Mouse (Mus musculus): Measurements from ENCODE around the gene Lcn5. TPM values are rescaled to one million over a fixed set of nuclear protein-coding genes. Genes with fewer than 3 reads are reported as not detected.

Lcn5 gene
- polyA plus RNA-seq, 1 experiment from 2014 or later, result not detected

Other genes with a start within 250 kb of the Lcn5 start
- gene Fut7, start 234.7 kb upstream of the Lcn5 start, polyA plus RNA-seq (2015; fragmentation: Nextera tagmentation; extraction: Ambion mirVana), result 0.08 TPM in 1 of 2 replicates, not detected in the other
- gene Abca2, start 229.2 kb upstream of the Lcn5 start, polyA plus RNA-seq (2015; fragmentation: Nextera tagmentation; extraction: Ambion mirVana), result 5.7 and 8.2 TPM in 2 replicates
- 2.4 and 3.2 TPM in 2 replicates for gene Clic3, start 201.1 kb upstream of the Lcn5 start, polyA plus RNA-seq (2015; fragmentation: Nextera tagmentation; extraction: Ambion mirVana)
- 62.0 and 65.9 TPM in 2 replicates for gene Paxx, start 196.9 kb upstream of the Lcn5 start, polyA plus RNA-seq (2015; fragmentation: Nextera tagmentation; extraction: Ambion mirVana)
- 7.6 and 9.7 TPM in 2 replicates for gene Ptgds, start 187.9 kb upstream of the Lcn5 start, polyA plus RNA-seq (2015; fragmentation: Nextera tagmentation; extraction: Ambion mirVana)
- gene Lcn12, start 164.0 kb upstream of the Lcn5 start, polyA plus RNA-seq (2015; fragmentation: Nextera tagmentation; extraction: Ambion mirVana), result not detected in 2 replicates
- 97.9 and 103 TPM in 2 replicates for gene Fbxw5, start 157.2 kb upstream of the Lcn5 start, polyA plus RNA-seq (2015; fragmentation: Nextera tagmentation; extraction: Ambion mirVana)
- 4.2 and 5.2 TPM in 2 replicates for gene C8g, start 156.2 kb upstream of the Lcn5 start, polyA plus RNA-seq (2015; fragmentation: Nextera tagmentation; extraction: Ambion mirVana)
- gene Traf2, start 111.0 kb upstream of the Lcn5 start, polyA plus RNA-seq (2015; fragmentation: Nextera tagmentation; extraction: Ambion mirVana), result 30.9 and 33.3 TPM in 2 replicates
- gene Edf1, start 100.1 kb upstream of the Lcn5 start, polyA plus RNA-seq (2015; fragmentation: Nextera tagmentation; extraction: Ambion mirVana), result 383 and 401 TPM in 2 replicates
- 3.1 and 4.2 TPM in 2 replicates for gene Mamdc4, start 83.1 kb upstream of the Lcn5 start, polyA plus RNA-seq (2015; fragmentation: Nextera tagmentation; extraction: Ambion mirVana)
- 179 and 189 TPM in 2 replicates for gene Phpt1, start 82.7 kb upstream of the Lcn5 start, polyA plus RNA-seq (2015; fragmentation: Nextera tagmentation; extraction: Ambion mirVana)
- 2.2 and 3.4 TPM in 2 replicates for gene Ajm1, start 76.2 kb upstream of the Lcn5 start, polyA plus RNA-seq (2015; fragmentation: Nextera tagmentation; extraction: Ambion mirVana)
- gene Rabl6, start 49.4 kb upstream of the Lcn5 start, polyA plus RNA-seq (2015; fragmentation: Nextera tagmentation; extraction: Ambion mirVana), result 71.7 and 72.5 TPM in 2 replicates
- gene Ccdc183, start 40.3 kb upstream of the Lcn5 start, polyA plus RNA-seq (2015; fragmentation: Nextera tagmentation; extraction: Ambion mirVana), result 0.11 and 0.32 TPM in 2 replicates
- 14.3 and 16.2 TPM in 2 replicates for gene Tmem141, start 35.9 kb upstream of the Lcn5 start, polyA plus RNA-seq (2015; fragmentation: Nextera tagmentation; extraction: Ambion mirVana)
- 0.92 and 1.2 TPM in 2 replicates for gene Fcna, start 29.9 kb upstream of the Lcn5 start, polyA plus RNA-seq (2015; fragmentation: Nextera tagmentation; extraction: Ambion mirVana)
- not detected in 2 replicates for gene Lcn8, start 4.8 kb upstream of the Lcn5 start, polyA plus RNA-seq (2015; fragmentation: Nextera tagmentation; extraction: Ambion mirVana)
- gene Lcn6, start 18.8 kb downstream of the Lcn5 start, polyA plus RNA-seq (2015; fragmentation: Nextera tagmentation; extraction: Ambion mirVana), result not detected in 2 replicates
- not detected in 2 replicates for gene Lcn10, start 24.8 kb downstream of the Lcn5 start, polyA plus RNA-seq (2015; fragmentation: Nextera tagmentation; extraction: Ambion mirVana)
- gene Obp2a, start 42.1 kb downstream of the Lcn5 start, polyA plus RNA-seq (2015; fragmentation: Nextera tagmentation; extraction: Ambion mirVana), result not detected in 2 replicates
- 83.3 and 86.8 TPM in 2 replicates for gene Bmyc, start 48.8 kb downstream of the Lcn5 start, polyA plus RNA-seq (2015; fragmentation: Nextera tagmentation; extraction: Ambion mirVana)
- gene Obp2b, start 79.1 kb downstream of the Lcn5 start, polyA plus RNA-seq (2015; fragmentation: Nextera tagmentation; extraction: Ambion mirVana), result not detected in 2 replicates
- not detected in 2 replicates for gene Lcn3, start 107.6 kb downstream of the Lcn5 start, polyA plus RNA-seq (2015; fragmentation: Nextera tagmentation; extraction: Ambion mirVana)
- not detected in 2 replicates for gene Lcn11, start 119.1 kb downstream of the Lcn5 start, polyA plus RNA-seq (2015; fragmentation: Nextera tagmentation; extraction: Ambion mirVana)
- not detected in 2 replicates for gene Gm13539, start 124.3 kb downstream of the Lcn5 start, polyA plus RNA-seq (2015; fragmentation: Nextera tagmentation; extraction: Ambion mirVana)
- gene Glt6d1, start 157.9 kb downstream of the Lcn5 start, polyA plus RNA-seq (2015; fragmentation: Nextera tagmentation; extraction: Ambion mirVana), result not detected in 2 replicates
- not detected in 2 replicates for gene Lcn9, start 165.2 kb downstream of the Lcn5 start, polyA plus RNA-seq (2015; fragmentation: Nextera tagmentation; extraction: Ambion mirVana)
- not detected in 2 replicates for gene Sohlh1, start 189.3 kb downstream of the Lcn5 start, polyA plus RNA-seq (2015; fragmentation: Nextera tagmentation; extraction: Ambion mirVana)
- 3.2 and 4.5 TPM in 2 replicates for gene Kcnt1, start 205.8 kb downstream of the Lcn5 start, polyA plus RNA-seq (2015; fragmentation: Nextera tagmentation; extraction: Ambion mirVana)